Mouse (Mus musculus) liver, embryonic 14.5 days (tissue): ENCODE measurements around the gene Ctnna2. TPM values are rescaled to one million over a fixed set of nuclear protein-coding genes. Genes with fewer than 3 reads are reported as not detected.

ENCODE experiments used
- ATAC-seq: fragments of 200-750 bp; cut with Nextera tagmentation; 2 replicates; pipeline ENCODE4 v1.8.0; 2017; ENCODE audit warnings: moderate number of reproducible peaks, mild to moderate bottlenecking, moderate library complexity; ENCODE audit not compliant: insufficient read depth
- DNase-seq, 3 experiments: peaks; one replicate each; pipeline ENCODE4 v3.0.0-alpha.2; 2012 to 2013; ENCODE audit warnings: low read depth in 3 of 3, low spot score in 3 of 3
- H3K27ac ChIP-seq: fragments of 300-500 bp; sonication (generic); 2 replicates; pipeline ENCODE4 v1.5.1; 2014; ENCODE audit warnings: moderate library complexity, mild to moderate bottlenecking, control low read depth, inconsistent platforms
- H3K27me3 ChIP-seq: fragments of 300-500 bp; sonication (generic); 2 replicates; pipeline ENCODE4 v1.6.1; 2014; ENCODE audit warnings: mild to moderate bottlenecking, low read length, moderate library complexity; ENCODE audit not compliant: control insufficient read depth, insufficient read depth
- H3K36me3 ChIP-seq: fragments of 300-500 bp; sonication (generic); replicated peaks from 2 replicates; pipeline ENCODE4 v1.6.1; 2014; ENCODE audit warnings: low read depth; ENCODE audit not compliant: control insufficient read depth, insufficient read depth
- H3K4me1 ChIP-seq, 2 experiments: fragments of 200-500 bp in 1 of 2; fragments of 300-500 bp in 1 of 2; sonication (generic) in 1 of 2; replicated peaks; 2 replicates each; pipeline ENCODE4 v1.6.1; 2012 to 2014; ENCODE audit warnings: antibody characterized with exemption in 1 of 2, inconsistent platforms in 1 of 2, low read length in 1 of 2; ENCODE audit not compliant: control insufficient read depth in 2 of 2, insufficient read depth in 2 of 2
- H3K4me2 ChIP-seq: fragments of 300-500 bp; sonication (generic); 2 replicates; pipeline ENCODE4 v1.6.1; 2014; ENCODE audit warnings: low read depth, mild to moderate bottlenecking, control low read depth, moderate library complexity
- H3K4me3 ChIP-seq, 2 experiments: fragments of 200-500 bp in 1 of 2; fragments of 300-500 bp in 1 of 2; sonication (generic) in 1 of 2; 2 replicates each; pipeline ENCODE4 v1.5.1; 2012 to 2014; ENCODE audit warnings: low read depth in 2 of 2, low read length in 2 of 2, mild to moderate bottlenecking in 2 of 2, control low read depth in 1 of 2, inconsistent platforms in 1 of 2, moderate library complexity in 1 of 2; ENCODE audit not compliant: insufficient read depth in 1 of 2
- H3K9ac ChIP-seq: fragments of 300-500 bp; sonication (generic); replicated peaks from 2 replicates; pipeline ENCODE4 v1.6.1; 2014; ENCODE audit warnings: mild to moderate bottlenecking, control low read depth, moderate library complexity
- H3K9me3 ChIP-seq: fragments of 300-500 bp; sonication (generic); 2 replicates; pipeline ENCODE4 v1.6.1; 2016; ENCODE audit warnings: low read length, mixed read lengths; ENCODE audit not compliant: control insufficient read depth
- CTCF ChIP-seq: IDR thresholded peaks from 2 replicates; pipeline ENCODE4 v1.5.1; 2016; ENCODE audit warnings: antibody characterized with exemption, low read depth, control low read depth
- EP300 ChIP-seq: IDR thresholded peaks from 2 replicates; pipeline ENCODE4 v1.6.1; 2016; ENCODE audit warnings: antibody characterized with exemption, low read depth
- WGBS: fragments of 180-500 bp; shearing (Covaris S2); extraction: QIAGEN DNeasy Blood & Tissue Kit; methylation state at CpG from one replicate; pipeline ENCODE4 v1.1.7; 2014; ENCODE audit not compliant: insufficient replicate concordance; 5-methylcytosine and 5-hydroxymethylcytosine counted together
- polyA plus RNA-seq, 2 experiments: library from polyadenylated mRNA; depleted of rRNA in 1 of 2; stranded (reverse) in 1 of 2; unstranded in 1 of 2; fragments of >200 nt; fragmentation: Nextera tagmentation in 1 of 2; extraction: Ambion mirVana in 1 of 2; gene quantifications; 2 replicates each; pipeline versions ENCODE4 v1.2.1 to v1.2.3; 2012 to 2014

The Ctnna2 gene
- polyA plus RNA-seq, 2 experiments = 0.08 to 0.14 TPM

GRCm38 (mm10) chr6:77047568-77047967 is 931.9 kb downstream of the Ctnna2 start:
- Histone ChIP-seq H3K9ac (no peak overlapping the region), H3K4me2 (no peak overlapping the region), H3K27ac (no peak overlapping the region), H3K4me3 (no peak overlapping the region), H3K36me3 (no peaks in the 10 kb centered on the region), H3K27me3 (no peaks in the 10 kb centered on the region), H3K9me3 (no peaks in the 10 kb centered on the region), H3K4me1 (no peaks in the 10 kb centered on the region)
- ATAC-seq (no peak), DNase-seq (no peak)
- 49% methylated on average over 1 of the region's 1 CpGs for WGBS
- TF ChIP-seq EP300 = no peak
- no peak for TF ChIP-seq CTCF

GRCm38 (mm10) chr6:77025066-77025465 is 954.4 kb downstream of the Ctnna2 start:
- Histone ChIP-seq H3K9ac (no peak overlapping the region), H3K9me3 (no peaks in the 10 kb centered on the region), H3K27ac (no peak overlapping the region), H3K4me1 (no peaks in the 10 kb centered on the region), H3K36me3 (no peaks in the 10 kb centered on the region), H3K4me2 (no peak overlapping the region), H3K27me3 (no peaks in the 10 kb centered on the region), H3K4me3 (no peak overlapping the region)
- no peak for ATAC-seq
- no peak for DNase-seq
- TF ChIP-seq CTCF (no peak), EP300 (no peak)

GRCm38 (mm10) chr6:77013194-77013593 is 966.3 kb downstream of the Ctnna2 start:
- Histone ChIP-seq H3K27ac (no peak overlapping the region), H3K4me3 (no peak overlapping the region), H3K9ac (no peak overlapping the region), H3K9me3 (no peaks in the 10 kb centered on the region), H3K27me3 (no peaks in the 10 kb centered on the region), H3K4me2 (no peak overlapping the region), H3K4me1 (no peaks in the 10 kb centered on the region), H3K36me3 (no peaks in the 10 kb centered on the region)
- DNase-seq (no peak), ATAC-seq (no peak)
- no peak for TF ChIP-seq CTCF
- no peak for TF ChIP-seq EP300
- WGBS = 56% methylated on average over 2 of the region's 2 CpGs

- TF ChIP-seq EP300 (no peak), CTCF (no peak)
These were observed 968.5 kb downstream of the Ctnna2 start for GRCm38 (mm10) chr6:77011001-77011400.

GRCm38 (mm10) chr6:76992128-76992527 is 987.4 kb downstream of the Ctnna2 start:
- no peak overlapping the region for H3K4me2 ChIP-seq
- H3K9me3 ChIP-seq = no peaks in the 10 kb centered on the region
- no peak for ATAC-seq
- H3K27me3 ChIP-seq = no peaks in the 10 kb centered on the region
- DNase-seq = no peak
- no peak for TF ChIP-seq EP300
- no peak for TF ChIP-seq CTCF
- no peaks in the 10 kb centered on the region for H3K36me3 ChIP-seq
- H3K27ac ChIP-seq = no peak overlapping the region
- no peaks in the 10 kb centered on the region for H3K4me1 ChIP-seq
- WGBS = 47% methylated on average over 3 of the region's 3 CpGs
- H3K4me3 ChIP-seq = no peak overlapping the region
- no peak overlapping the region for H3K9ac ChIP-seq

More at GRCm38 (mm10) chr6:77011001-77011400, 968.5 kb downstream of the Ctnna2 start:
- no peak overlapping the region for H3K4me2 ChIP-seq
- H3K27ac ChIP-seq = no peak overlapping the region
- H3K27me3 ChIP-seq = no peaks in the 10 kb centered on the region
- no peak for DNase-seq
- H3K4me1 ChIP-seq = no peaks in the 10 kb centered on the region
- H3K36me3 ChIP-seq = no peaks in the 10 kb centered on the region
- no peak overlapping the region for H3K4me3 ChIP-seq
- no peak overlapping the region for H3K9ac ChIP-seq
- no peaks in the 10 kb centered on the region for H3K9me3 ChIP-seq
- WGBS = 60% methylated on average over 1 of the region's 1 CpGs
- no peak for ATAC-seq

GRCm38 (mm10) chr6:76984773-76985172 is 994.7 kb downstream of the Ctnna2 start:
- no peak overlapping the region for H3K27ac ChIP-seq
- H3K4me1 ChIP-seq = no peaks in the 10 kb centered on the region
- no peak overlapping the region for H3K4me3 ChIP-seq
- ATAC-seq = no peak
- no peak for DNase-seq
- no peak overlapping the region for H3K9ac ChIP-seq
- H3K4me2 ChIP-seq = no peak overlapping the region
- 75% methylated on average over 4 of the region's 4 CpGs for WGBS
- no peaks in the 10 kb centered on the region for H3K27me3 ChIP-seq
- no peaks in the 10 kb centered on the region for H3K9me3 ChIP-seq
- H3K36me3 ChIP-seq = no peaks in the 10 kb centered on the region
- TF ChIP-seq EP300 (no peak), CTCF (no peak)
